Mouse (Mus musculus): ENCODE results near the gene Vps36. TPM values are rescaled to one million over a fixed set of nuclear protein-coding genes. Genes with fewer than 3 reads are reported as not detected.

Gene Vps36
- polyA plus RNA-seq, 1 experiment from 2014 or later = 34.0 TPM

Other genes with a start within 250 kb of the Vps36 start
- gene Defb13, start 246.0 kb upstream of the Vps36 start, polyA plus RNA-seq (2015; fragmentation: Nextera tagmentation; extraction: Ambion mirVana) = not detected in 2 replicates
- not detected in 2 replicates for gene Fam90a1a, start 234.1 kb upstream of the Vps36 start, polyA plus RNA-seq (2015; fragmentation: Nextera tagmentation; extraction: Ambion mirVana)
- gene Ccdc70, start 223.0 kb upstream of the Vps36 start, polyA plus RNA-seq (2015; fragmentation: Nextera tagmentation; extraction: Ambion mirVana) = not detected in 2 replicates
- gene Atp7b, start 132.5 kb upstream of the Vps36 start, polyA plus RNA-seq (2015; fragmentation: Nextera tagmentation; extraction: Ambion mirVana) = 4.7 and 5.1 TPM in 2 replicates
- gene Alg11, start 132.1 kb upstream of the Vps36 start, polyA plus RNA-seq (2015; fragmentation: Nextera tagmentation; extraction: Ambion mirVana) = 28.7 and 30.4 TPM in 2 replicates
- gene Nek5, start 67.8 kb upstream of the Vps36 start, polyA plus RNA-seq (2015; fragmentation: Nextera tagmentation; extraction: Ambion mirVana) = 0.20 and 0.55 TPM in 2 replicates
- 4.6 TPM in 2 replicates for gene Nek3, start 26.4 kb upstream of the Vps36 start, polyA plus RNA-seq (2015; fragmentation: Nextera tagmentation; extraction: Ambion mirVana)
- 27.9 and 33.0 TPM in 2 replicates for gene Ckap2, start 7.0 kb upstream of the Vps36 start, polyA plus RNA-seq (2015; fragmentation: Nextera tagmentation; extraction: Ambion mirVana)
- gene Thsd1, start 34.5 kb downstream of the Vps36 start, polyA plus RNA-seq (2015; fragmentation: Nextera tagmentation; extraction: Ambion mirVana) = 7.2 and 7.8 TPM in 2 replicates
- gene Tpte, start 90.6 kb downstream of the Vps36 start, polyA plus RNA-seq (2015; fragmentation: Nextera tagmentation; extraction: Ambion mirVana) = 0.05 TPM in 1 of 2 replicates, not detected in the other
- gene Slc25a15, start 205.8 kb downstream of the Vps36 start, polyA plus RNA-seq (2015; fragmentation: Nextera tagmentation; extraction: Ambion mirVana) = 129 and 148 TPM in 2 replicates
- 73.0 and 78.7 TPM in 2 replicates for gene Mrps31, start 218.6 kb downstream of the Vps36 start, polyA plus RNA-seq (2015; fragmentation: Nextera tagmentation; extraction: Ambion mirVana)